Mouse (Mus musculus) cortical plate, adult 2 months (tissue): ENCODE results near the gene Nes.

ENCODE experiments used
- CTCF ChIP-seq: fragments of 200-500 bp; IDR thresholded peaks from 2 replicates; pipeline ENCODE4 v1.5.1; 2011; ENCODE audit warnings: mild to moderate bottlenecking, control low read depth, low read length; ENCODE audit not compliant: insufficient read depth; ENCODE audit errors: extremely low read depth
- POLR2A ChIP-seq: fragments of 200-500 bp; IDR thresholded peaks from 2 replicates; pipeline ENCODE4 v1.6.1; 2011; ENCODE audit warnings: mild to moderate bottlenecking, low read length, control low read depth; ENCODE audit not compliant: insufficient read depth; ENCODE audit errors: extremely low read depth

DNA sequence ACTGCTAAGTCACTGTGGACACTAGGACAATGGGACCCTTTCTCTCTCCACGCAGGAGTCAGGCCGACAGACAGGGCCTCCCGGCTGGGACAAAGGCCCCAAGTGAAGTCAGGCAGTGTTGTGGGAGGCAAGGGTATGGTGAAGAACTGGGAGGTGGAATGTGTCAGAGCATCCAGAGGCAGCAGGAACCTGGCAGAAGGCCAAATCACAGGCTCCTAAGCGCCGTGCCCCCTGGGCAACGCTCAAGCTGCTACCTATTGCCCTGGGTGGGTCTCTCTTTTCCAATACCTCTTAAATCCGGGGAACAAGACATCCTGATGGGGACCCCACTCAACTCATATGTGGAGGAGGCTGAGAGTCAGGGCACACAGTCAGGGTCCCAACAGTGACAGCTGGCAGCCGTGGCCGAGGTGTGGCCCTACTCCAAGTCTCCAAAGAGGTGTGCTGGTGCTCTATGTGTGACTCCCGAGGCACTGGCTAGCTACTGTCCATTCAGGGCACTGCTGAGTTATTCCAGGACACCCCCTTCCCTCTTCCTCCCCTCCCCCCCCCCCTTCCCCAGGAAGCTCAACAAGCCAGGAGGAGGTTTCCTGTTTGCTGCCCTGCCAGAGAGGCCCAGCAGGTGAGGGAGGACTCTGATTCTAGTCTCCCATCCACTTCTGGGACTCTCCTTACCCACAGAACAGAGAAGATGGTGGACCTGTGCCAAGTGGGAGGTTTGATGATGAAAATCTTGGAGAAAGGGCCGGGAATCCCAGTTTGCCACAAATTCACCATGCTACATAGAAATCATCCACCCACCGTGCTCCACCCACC, 14.8 kb downstream of the Nes start:
- TF ChIP-seq CTCF (no peak), POLR2A (no peak)
